Mouse (Mus musculus): ENCODE results near the gene Cdh16.
A peak's percentile ranks its signal among the peaks of the same experiment; 100 is the strongest.
"Not testable (repeated sequence)": the region's sequence is repeated elsewhere in the genome, so short reads cannot be mapped to it uniquely, and the experiment has no call there.

Cdh16 gene

DNA sequence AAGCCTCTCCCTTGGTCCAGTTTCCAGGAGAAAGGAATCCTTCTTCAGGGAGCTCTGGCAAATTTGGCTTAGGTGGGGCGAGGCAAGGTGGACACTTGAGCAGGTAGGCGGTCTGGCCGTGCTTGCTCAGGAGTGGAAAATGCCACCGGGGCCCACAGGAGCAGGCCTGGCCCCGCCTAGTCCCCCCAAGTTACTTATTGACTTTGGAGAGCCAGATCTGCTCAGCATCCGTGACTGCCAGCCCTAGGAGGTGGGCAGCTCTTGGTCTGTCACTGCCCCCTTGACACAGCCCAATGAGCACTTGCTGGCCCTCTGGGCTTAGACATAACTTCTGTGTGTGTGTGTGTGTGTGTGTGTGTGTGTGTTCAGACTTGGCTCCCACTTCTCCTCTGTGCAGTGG is at the start of gene Cdh16:
Gene Cdh16, minus strand, starts transcription at position 236 of the 400 bp plus-strand sequence.
- DNase-seq (ENCODE audit: low spot score in 2 of 2): no peak

DNA sequence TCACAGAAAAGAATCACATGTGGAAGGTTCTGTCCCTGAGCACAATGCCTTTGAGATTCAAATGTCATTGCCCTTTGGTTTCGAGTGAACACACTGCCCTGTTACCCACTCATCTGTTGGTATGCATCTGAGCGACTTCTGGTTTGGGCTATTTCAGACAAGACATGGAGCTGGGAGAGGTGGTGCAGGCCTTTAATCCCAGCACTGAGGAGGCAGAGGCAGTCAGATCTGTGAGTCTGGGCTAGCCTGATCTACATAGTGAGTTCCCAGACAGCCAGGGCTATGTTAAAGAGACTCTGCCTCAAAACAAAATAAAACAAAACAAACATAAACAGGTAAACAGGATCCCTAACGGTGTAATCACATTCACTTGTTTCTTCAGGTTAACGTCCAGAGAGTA is 31.4 kb upstream of the Cdh16 start:
- no peak for DNase-seq (ENCODE audit: low spot score in 2 of 2)

DNA sequence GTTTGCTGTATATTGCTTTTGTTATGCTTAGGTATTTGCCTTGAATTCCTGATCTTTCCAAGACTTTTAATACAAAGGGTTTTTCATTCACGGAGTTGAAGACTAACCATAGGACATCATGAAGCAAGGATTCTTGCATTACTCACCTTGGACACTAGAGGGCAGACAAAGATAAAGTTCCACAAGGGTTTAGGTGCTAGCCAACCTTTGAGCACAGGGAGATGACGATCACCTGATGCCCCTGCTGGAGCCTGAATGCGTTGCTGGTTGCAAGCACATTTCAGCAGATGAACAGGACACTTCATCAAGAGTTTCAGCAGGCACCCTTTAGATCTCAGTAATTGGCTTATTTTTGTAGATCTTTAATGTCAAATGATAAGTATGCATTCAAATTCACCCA is 30.8 kb upstream of the Cdh16 start:
- DNase-seq (ENCODE audit: low spot score in 2 of 2): peak; percentile 51 to 94

DNA sequence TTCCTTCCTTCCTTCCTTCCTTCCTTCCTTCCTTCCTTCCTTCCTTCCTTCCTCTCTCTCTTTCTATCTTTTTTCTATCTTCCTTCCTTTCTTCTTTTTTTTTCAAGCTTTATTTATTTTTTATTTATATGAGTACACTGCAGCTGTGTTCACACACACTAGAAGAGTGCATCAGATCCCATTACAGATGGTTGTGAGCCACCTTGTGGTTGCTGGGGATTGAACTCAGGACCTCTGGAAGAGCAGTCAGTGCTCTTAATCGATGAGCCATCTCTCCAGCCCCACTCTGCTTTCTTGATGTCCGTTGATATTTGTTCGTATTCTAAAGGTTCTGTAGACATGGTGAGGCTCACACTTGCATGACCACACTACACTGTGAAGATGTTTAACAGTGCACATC is 20.0 kb upstream of the Cdh16 start:
- DNase-seq (ENCODE audit: low spot score in 2 of 2): not testable (repeated sequence)

DNA sequence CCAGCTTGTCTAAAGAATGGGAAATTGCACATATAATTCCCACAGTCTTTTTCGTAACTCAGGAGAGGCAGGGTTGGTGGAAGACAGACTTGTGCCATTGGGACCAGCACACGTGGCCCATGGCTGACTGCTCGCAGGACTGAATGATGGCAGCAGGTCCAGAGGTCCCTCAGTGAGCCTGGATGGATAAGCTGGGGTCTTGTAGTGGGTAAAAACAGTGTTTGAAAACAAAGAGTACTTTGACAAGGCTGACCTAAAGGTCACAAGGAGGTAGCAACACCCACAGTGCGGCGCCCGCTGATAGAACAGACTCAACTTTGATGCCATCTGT is 18.1 kb upstream of the Cdh16 start:
- no peak for DNase-seq (ENCODE audit: low spot score in 2 of 2)

DNA sequence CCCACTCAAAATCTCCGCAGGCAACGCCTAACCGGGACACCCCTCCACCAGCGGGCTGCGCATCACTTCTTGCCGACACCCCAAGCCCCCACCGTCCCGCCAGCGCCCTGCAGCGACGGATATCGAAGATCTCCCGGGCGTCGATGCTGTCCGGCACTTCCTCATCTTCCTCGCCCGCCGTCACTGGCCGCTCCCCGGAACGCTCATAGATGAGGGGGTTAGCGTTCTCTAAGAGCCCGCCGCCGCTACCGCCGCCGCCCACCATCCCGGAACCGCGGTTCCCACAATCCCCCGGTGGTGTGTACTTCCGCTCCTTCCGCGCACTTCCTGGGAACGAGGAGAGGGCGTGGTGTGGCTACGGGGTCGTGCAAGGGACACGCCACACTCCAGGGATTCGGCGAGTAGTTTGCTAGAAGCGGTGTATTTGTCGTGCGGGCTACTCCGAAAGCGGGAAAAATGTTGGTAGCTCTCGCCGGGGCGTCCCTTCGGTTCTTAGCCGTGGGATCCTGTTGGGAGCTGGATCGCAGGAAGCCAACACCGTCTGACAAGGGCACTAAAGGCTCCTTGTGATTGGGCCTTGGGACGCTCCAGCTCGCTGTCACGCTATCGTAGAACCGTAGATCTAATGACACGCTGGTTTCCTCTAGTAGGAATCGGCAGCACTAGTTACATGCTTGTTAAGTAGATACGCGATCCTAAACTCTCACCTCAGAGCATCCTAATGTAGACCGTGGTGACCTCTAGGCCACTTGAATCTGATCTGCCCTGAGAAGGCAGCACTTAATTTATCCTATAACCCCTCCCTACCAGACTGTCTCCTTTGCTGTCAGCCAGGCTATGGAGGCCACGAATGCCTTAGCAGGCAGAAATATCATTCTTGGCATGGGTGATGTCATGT is 17.5 kb upstream of the Cdh16 start, which contains the start of gene Ciao2b:
Gene Ciao2b, minus strand, starts transcription at position 540 of the 898 bp plus-strand sequence.
- DNase-seq (ENCODE audit: low spot score in 2 of 2): peak; percentile 61 to 86

DNA sequence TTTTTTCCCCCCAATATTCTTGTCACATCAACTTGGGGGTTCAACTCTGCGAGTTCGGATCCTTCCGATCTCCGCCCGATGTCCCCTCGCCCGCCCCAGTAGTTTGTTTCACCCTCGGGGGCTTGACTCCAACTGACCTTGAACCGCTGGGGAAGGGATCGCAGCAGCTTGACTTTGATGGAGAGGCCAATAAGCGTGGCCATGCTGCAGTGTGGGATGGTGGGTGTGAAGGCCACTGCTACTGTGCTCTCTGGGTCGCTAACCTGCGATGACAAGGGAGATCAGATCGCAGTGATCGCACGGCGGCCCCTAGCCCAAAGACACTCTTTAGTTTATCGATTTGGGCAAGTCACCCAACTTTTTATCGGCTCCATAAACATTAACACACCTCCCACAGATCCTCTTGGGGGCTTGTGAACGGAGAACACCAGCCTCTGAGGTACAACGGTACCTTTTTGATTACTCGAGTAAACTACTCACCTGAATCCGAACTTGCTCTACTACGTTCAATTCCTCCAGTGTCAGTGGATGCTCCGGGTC is 16.7 kb upstream of the Cdh16 start:
- no peak for DNase-seq (ENCODE audit: low spot score in 2 of 2)

DNA sequence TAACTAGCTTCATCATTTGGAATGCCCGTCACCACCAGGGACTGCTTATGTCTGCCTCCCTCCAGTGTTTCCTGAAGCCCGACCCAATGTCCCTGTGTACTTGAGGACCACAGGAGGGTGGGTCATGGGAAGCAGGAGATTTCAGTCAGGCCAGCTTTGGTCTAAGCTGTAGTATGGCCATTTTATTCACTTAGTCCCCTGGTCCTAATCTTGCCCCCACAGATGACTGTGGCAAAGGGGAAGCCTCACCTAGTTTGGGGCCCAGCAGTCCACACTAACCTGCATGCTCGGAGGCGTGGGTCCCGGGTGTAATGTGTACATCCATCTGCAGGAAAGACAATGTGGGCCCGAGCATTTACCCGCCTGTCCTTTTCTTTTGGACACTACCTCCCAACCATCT is 16.0 kb upstream of the Cdh16 start:
- DNase-seq (ENCODE audit: low spot score in 2 of 2): no peak

DNA sequence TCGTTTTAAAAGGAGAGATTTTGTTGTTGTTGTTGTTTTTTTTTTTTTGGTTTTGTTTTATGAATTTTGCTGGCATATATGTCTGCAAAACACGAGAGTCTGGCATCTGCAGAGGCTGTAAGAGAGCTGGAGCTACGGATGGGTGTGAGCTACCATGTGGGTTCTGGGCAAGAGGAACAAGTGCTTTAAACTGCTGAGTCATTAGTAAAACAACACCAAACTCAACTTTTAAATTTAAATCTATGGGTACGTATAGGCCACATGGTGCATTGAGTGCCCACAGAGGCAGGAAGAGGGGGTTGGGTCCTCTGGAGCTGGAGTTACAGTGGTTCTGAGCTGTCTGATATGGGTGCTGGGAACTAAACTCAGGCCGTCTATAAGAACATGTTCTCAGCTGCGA is 13.8 kb upstream of the Cdh16 start:
- no peak for DNase-seq (ENCODE audit: low spot score in 2 of 2)

DNA sequence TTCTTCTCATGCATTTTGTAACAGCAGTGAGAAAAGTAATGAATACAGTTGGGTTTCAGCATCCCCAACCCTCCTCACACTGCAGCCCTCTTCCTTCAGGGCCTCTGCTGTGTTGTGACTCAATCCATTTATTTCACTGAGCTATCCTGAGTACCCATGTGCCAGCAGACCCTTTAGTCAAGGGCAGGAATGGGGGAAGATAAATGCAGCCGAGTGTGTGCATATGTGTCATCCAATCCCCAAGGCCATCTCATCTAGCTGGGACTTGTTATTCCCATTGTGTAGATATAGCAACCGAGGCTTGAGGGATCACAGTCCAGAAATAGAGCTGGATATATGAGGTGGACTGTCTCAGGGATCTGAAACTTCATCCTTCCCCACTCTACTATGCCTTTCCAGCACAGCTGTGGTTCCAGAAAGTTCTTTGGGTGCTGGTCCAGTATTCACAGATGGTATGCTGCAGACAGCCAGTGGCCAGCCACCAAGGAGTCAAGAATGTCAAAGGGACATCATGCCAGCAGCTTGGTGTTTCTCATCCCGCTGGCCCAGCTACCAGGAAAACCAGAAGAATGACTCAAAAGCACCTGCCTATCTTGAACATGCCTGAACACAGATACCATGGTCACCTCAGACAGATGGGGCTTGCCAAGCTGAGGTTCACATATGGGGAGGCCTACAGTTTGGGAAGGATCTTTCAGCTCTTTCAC is 11.0 kb upstream of the Cdh16 start:
- no peak for DNase-seq (ENCODE audit: low spot score in 2 of 2)

DNA sequence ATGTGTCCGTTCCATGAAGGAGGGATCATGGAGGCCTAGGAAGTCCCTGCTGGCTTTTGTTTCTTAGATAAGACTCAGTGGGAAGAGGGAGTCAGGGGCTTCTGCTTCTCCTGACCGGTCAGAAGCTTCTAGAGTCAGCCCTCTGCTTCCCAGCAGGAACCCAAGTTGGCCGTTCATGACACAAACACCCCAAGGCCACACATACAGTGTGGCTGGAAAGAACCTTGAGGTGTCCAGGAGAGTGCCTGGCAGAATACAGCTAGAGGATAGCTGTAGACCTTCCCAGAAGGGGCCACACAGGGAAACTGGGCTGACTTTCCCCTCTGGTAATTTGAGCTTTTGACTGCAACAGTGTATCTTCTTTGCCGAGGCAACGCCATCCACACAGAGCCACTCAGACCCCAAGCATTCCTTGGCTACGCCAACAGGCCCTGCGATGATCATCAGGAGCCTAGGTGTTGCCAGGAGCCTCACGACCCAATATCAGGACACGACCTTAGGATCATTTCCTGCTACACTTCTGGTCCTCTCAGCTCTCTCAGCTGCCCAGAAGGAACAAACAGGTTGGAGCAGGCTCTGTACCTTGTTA is 9.1 kb upstream of the Cdh16 start:
- no peak for DNase-seq (ENCODE audit: low spot score in 2 of 2)

DNA sequence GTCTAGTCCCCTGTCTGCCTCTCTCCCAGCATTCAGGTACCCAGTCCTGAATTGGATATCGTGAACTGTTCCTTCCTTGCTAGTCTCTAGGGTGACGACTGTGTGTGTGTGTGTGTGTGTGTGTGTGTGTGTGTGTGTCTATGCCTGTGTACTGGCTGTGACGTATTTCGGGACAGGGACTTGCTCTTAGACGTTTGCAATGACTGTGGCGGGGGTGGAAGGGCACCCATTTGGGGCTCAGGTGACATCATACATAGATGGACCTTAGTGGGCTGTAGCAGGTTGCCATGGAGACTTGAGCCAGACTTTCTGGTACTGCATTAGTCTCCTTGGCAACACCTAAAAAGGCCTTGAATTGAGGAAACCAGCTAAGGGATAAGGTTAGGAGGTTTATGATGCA is 8.3 kb upstream of the Cdh16 start:
- DNase-seq (ENCODE audit: low spot score in 2 of 2): peak in 1 of 2 experiments; percentile 60

DNA sequence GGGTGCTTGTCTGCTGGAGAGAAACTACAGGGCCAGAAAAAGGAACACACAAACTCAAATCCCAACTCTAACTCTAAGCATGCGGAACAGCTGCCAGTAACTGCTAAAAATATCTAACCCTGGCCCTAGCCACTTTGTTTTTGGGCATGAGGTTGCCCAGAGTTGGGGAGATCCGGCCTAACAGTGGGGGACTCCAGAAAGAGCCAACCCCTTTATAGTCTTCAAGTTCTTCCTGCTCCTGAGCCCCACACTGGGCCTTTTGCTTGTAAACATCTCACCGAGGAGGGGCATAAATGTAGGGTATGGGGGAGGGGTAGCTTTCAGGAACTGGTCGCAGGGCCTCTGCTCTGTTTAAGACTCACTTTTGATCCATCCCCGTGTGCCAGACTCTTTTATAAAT is 7.8 kb upstream of the Cdh16 start:
- DNase-seq (ENCODE audit: low spot score in 2 of 2): no peak

DNA sequence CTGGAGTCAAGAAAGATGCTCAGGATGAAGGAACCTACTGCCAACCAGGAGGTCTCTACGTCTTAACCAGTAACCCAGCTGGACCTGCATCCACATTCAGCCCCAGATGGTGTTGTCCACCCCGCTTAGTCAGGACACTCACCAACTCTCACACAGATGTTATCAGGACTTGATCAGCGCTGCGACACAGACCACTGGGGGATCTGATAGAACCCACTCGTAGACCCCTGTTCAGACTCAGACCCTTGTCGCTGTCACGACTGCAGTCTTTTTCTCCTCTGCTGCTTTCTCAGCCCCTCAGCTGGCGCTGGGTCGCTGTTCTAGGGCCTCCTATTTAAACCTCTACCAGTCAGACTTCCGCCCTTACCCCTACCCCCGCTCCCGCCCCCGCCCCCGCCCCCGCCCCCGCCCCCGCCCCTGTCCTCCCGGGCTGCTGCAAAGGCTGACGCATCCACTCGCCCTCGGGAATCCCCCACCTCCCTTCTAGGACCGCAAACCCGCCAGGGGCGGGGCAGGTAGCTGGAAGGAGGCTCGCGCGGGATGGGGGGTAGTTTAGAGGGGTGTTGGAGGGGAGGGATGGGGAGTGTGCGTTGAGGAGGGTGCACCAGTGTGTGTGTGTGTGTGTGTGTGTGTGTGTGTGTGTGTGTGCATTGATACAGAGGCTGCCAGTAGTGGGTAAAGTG is 6.9 kb upstream of the Cdh16 start, which contains the start of gene Rrad:
Gene Rrad, minus strand, starts transcription at position 347 of the 683 bp plus-strand sequence.
- DNase-seq (ENCODE audit: low spot score in 2 of 2): no peak

DNA sequence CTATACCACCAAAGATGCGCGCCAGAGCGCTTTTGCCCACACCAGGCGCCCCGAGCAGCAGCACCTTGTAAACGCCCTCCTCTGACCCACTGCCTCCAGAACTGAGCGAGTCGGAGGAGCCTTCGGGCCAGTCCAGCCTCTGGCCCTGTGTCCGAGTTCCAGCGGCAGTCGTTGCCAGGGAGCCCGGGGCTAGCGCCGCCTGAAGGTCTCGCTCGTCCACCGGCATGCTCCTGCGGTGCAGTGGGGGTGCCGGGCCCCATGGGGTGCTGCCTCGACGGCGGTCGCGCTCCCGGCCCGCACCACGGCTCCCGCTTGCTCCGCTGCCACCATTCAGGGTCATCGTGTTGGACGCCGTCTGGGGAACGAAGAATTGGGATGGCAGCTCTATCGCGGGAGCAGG is 6.4 kb upstream of the Cdh16 start:
- no peak for DNase-seq (ENCODE audit: low spot score in 2 of 2)

DNA sequence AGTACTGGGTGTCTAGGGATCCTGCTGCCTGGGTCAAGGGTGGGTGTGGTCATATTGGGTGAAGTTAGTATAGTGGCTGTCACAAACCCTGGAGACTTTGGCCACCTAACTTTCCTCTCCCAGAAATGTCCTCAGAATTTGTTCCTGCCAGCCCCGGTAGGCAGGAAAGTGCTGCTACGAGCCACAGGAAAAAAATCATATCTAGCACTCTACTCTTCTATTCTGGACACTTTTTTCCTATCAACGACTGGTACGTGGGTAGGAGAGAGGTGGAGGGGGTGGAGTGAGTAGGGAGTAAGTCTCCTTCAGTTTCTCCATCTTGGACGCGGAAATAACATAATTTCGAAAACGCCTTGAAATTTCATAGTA is 5.9 kb upstream of the Cdh16 start:
- DNase-seq (ENCODE audit: low spot score in 2 of 2): no peak

DNA sequence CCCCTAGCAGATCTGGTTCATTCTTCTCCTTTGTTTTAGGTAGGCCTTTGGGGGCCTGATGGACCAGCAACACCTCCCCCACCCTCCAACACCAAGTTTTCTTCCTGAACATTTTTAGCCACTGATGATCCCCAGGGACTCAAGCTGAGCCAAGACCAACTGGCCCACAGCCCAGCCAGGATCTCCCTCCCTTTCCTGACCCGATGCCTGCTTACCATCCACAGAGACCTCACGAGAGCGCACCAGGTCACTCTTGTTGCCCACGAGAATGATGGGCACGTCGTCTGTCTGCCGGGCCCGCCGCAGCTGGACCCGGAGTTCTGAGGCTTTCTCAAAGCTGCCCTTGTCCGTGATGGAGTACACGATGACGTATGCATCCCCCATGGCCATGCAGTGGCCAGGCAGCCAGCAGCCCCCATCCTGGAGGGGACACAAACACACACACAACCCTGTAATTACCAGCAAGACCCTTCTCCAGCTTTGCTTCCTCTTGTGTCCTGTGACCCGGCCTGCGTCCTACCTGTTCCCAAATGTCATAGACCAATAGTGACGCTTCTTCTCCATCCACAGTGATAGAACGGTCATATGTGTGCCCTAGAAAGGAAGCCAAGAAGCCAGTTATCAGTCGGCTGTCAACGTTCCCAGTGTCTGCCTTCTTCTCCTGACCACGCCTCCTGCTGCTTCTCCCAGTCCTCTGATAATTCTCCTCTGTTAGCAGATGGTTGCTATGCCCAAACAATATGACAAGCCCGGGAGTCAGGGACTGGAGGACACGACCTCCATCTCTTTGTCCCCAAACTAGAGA is 5.3 kb upstream of the Cdh16 start:
- no peak for DNase-seq (ENCODE audit: low spot score in 2 of 2)

DNA sequence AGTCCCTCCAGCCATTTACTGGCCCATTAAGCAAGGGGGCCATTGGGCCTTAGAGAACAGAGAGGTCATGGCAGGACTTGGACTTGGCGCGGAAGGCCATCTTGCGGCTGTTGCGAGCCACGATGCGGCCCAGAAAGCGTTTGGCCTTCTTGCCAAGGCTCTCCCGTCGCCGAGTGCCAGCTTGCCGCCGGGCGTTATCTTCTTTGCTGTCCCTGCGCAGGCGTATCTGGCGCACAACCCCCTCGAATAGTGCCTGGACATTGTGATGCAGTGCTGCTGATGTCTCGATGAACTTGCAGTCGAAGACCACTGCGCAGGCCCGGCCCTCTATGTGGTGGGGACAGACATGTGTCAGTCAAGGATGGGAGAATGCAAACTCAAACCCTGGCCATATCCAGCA is 4.2 kb upstream of the Cdh16 start:
- no peak for DNase-seq (ENCODE audit: low spot score in 2 of 2)

DNA sequence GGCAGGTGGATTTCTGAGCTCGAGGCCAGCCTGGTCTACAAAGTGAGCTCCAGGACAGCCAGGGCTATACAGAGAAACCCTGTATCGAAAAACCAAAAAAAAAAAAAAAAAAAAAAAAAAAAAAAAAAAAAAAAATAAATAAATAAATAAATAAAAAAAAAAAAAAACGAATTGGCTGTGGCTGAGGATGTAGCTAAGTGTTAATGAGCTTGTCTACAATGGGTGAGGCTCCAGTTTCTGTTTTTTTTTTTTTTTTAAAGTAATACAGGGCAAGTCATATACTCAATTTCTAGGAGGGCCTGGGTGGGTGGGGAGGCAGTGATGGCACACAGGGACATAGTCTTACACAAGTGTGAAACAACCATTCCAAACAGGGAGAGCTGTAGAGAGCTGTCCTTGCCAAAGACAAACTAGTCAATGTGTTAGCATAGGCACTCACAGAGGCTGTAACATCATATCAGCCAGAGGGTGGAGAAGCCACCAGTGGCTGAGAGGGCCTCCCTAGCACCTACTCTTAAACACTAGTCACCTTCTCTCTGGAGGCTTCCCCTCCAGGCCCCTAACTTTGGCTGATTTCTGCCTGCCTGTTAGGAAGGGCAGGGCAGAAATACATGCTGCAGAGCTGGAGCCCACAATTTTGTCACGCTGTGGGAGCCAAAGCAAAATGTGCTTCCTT is 3.0 kb upstream of the Cdh16 start:
- DNase-seq (ENCODE audit: low spot score in 2 of 2): no peak

DNA sequence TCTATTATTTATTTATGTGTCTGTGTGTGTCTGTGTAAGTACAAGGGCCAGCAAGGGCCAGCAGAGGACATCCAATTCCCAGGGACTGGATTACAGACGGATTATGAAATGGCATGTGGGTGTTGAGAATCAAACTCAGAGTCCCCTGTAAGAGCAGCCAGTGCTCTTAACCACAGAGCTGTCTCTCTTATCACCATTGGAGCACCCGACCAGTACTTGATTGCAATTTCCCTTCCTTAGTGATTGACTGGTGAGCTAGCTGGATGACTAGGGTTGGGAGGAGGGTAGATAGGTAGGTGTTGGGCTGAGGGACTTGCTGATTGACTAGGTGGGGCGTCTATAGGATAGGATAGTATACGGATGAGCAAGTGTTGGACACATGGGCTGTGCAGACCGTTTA is 3.4 kb downstream of the Cdh16 start:
- DNase-seq (ENCODE audit: low spot score in 2 of 2): no peak

DNA sequence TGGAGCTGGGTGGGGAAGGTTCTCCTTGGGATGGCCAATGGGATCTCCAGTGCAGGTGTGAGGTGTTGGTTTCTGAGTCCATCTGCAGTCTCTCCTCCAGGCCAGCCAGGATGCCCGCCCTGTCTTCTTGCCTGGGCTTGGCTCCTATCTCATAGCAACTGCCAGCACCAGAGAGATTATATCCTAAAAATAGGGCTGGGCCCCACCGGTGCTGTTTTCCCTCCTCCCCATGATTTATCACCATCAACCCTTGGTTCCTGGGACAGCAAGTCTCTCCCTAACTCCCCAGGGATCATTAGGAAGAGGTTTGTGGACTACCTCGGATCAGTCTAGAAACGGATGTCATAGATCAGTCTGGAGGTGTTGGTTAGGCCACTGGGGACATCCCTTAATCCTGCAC is 11.1 kb downstream of the Cdh16 start:
- no peak for DNase-seq (ENCODE audit: low spot score in 2 of 2)
